Mouse (Mus musculus): Measurements from ENCODE around the gene Kif4. TPM values are rescaled to one million over a fixed set of nuclear protein-coding genes. Genes with fewer than 3 reads are reported as not detected.

The Kif4 gene
- polyA plus RNA-seq, 1 experiment, result 1.2 TPM

DNA sequence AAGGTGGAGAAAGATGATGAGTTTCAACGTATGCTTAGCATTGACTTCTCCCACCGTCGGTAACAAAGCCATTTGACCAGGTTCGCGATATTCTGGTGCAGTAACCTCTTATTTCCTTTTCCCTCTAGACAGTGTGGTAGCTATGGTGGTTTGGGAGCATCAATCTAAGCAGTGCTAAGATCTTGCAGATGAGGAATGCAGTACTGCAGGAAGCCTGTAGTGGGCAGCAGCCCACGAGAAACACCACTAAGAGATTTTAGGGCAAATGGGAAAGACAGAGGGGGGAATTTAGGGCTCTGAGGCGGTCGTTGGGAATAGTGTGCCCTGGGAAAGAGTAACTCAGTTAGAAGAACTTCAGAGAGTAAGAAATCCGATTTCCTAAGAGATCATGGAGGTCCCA, 151.0 kb downstream of the Kif4 start:
- Histone ChIP-seq H3K4me1 (ENCODE audit: control insufficient read depth, insufficient read depth, insufficient read length, low read length) (peaks cover 3% of the 10 kb centered on the region), H3K36me3 (ENCODE audit: control insufficient read depth, insufficient read depth, low read length) (no peaks in the 10 kb centered on the region), H3K4me3 (ENCODE audit: low read depth, low read length) (no peak overlapping the region), H3K27ac (ENCODE audit: insufficient read depth, low read depth, low read length) (peak overlapping the region; percentile 60; the same call in 1 of the 2 replicates), H3K27me3 (ENCODE audit: control insufficient read depth, insufficient read depth, low read length) (no peaks in the 10 kb centered on the region)
- 10% methylated on average over 9 of the region's 9 CpGs for WGBS
- TF ChIP-seq POLR2A (IDR thresholded peaks at IDR 0.05; ENCODE audit: low read depth, low read length) (no peak), CTCF (IDR thresholded peaks at IDR 0.05; ENCODE audit: extremely low read depth, insufficient read length, insufficient replicate concordance, low read depth, low read length) (peak; percentile 44; the same call in 1 of the 2 replicates)

Other genes starting within 250 kb of the Kif4 start
- gene Otud6a, start 196.7 kb upstream of the Kif4 start, polyA plus RNA-seq (2012; rRNA removed), result not detected in 2 replicates
- 0.25 and 0.27 TPM in 2 replicates for gene Awat2, start 183.0 kb upstream of the Kif4 start, polyA plus RNA-seq (2012; rRNA removed)
- 5.7 and 11.1 TPM in 2 replicates for gene Igbp1, start 131.4 kb upstream of the Kif4 start, polyA plus RNA-seq (2012; rRNA removed)
- gene Dgat2l6, start 100.9 kb upstream of the Kif4 start, polyA plus RNA-seq (2012; rRNA removed), result not detected in 2 replicates
- not detected in 2 replicates for gene Awat1, start 53.5 kb upstream of the Kif4 start, polyA plus RNA-seq (2012; rRNA removed)
- gene P2ry4, start 30.9 kb upstream of the Kif4 start, polyA plus RNA-seq (2012; rRNA removed), result 7.6 TPM in 1 of 2 replicates, not detected in the other
- not detected in 2 replicates for gene Arr3, start 20.2 kb upstream of the Kif4 start, polyA plus RNA-seq (2012; rRNA removed)
- gene Pdzd11, start 831 bp downstream of the Kif4 start, polyA plus RNA-seq (2012; rRNA removed), result 7.6 and 10.7 TPM in 2 replicates
- 21.2 and 61.2 TPM in 2 replicates for gene Gdpd2, start 104.1 kb downstream of the Kif4 start, polyA plus RNA-seq (2012; rRNA removed)
- gene Dlg3, start 142.0 kb downstream of the Kif4 start, polyA plus RNA-seq (2012; rRNA removed), result 10.7 and 28.8 TPM in 2 replicates

All from small intestine, adult 2 months (tissue).